Mouse (Mus musculus) neural tube, embryonic 10.5 days (tissue): Measurements from ENCODE around the gene Rpusd3.

Experiments used
- DNase-seq: peaks from one replicate; pipeline ENCODE4 v3.0.0-alpha.2; 2017; ENCODE audit warnings: low spot score; ENCODE audit errors: extremely low spot score

Gene Rpusd3

GRCm38 (mm10) chr6:113386025-113386424 is 33.1 kb downstream of the Rpusd3 start:
- no peak for DNase-seq

- no peak for DNase-seq
Observed at GRCm38 (mm10) chr6:113385160-113385714, 33.9 kb downstream of the Rpusd3 start.

- DNase-seq = no peak
Observed at GRCm38 (mm10) chr6:113384351-113384927, 34.7 kb downstream of the Rpusd3 start.

- DNase-seq = no peak
Observed at GRCm38 (mm10) chr6:113380480-113380879, 38.7 kb downstream of the Rpusd3 start.

- DNase-seq = no peak
Observed at GRCm38 (mm10) chr6:113379246-113379645, 39.9 kb downstream of the Rpusd3 start.

GRCm38 (mm10) chr6:113377496-113378385 is 41.4 kb downstream of the Rpusd3 start, which contains the start of the genes Tada3 and Arpc4:
TSS of gene Tada3 (minus strand) at chr6:113377883.
TSS of gene Arpc4 (plus strand) at chr6:113378115.
- DNase-seq = peak; percentile 95

GRCm38 (mm10) chr6:113377172-113377495 is 42.0 kb downstream of the Rpusd3 start:
- DNase-seq = no peak

GRCm38 (mm10) chr6:113373491-113373890 is 45.6 kb downstream of the Rpusd3 start:
- no peak for DNase-seq

GRCm38 (mm10) chr6:113370194-113370929 is 48.8 kb downstream of the Rpusd3 start:
- DNase-seq = no peak

GRCm38 (mm10) chr6:113368577-113368976 is 50.6 kb downstream of the Rpusd3 start:
- DNase-seq = no peak

- DNase-seq = no peak
Observed at GRCm38 (mm10) chr6:113368124-113368523, 51.0 kb downstream of the Rpusd3 start.

- DNase-seq = no peak
Observed at GRCm38 (mm10) chr6:113367574-113367973, 51.6 kb downstream of the Rpusd3 start.

GRCm38 (mm10) chr6:113366639-113367038 is 52.5 kb downstream of the Rpusd3 start:
- no peak for DNase-seq
